Mouse (Mus musculus) liver, postnatal 0 days (tissue): ENCODE measurements around the gene Strip1.

Experiments used
- CTCF ChIP-seq: sonication (generic); IDR thresholded peaks from 2 replicates; pipeline ENCODE4 v1.5.1; 2016; ENCODE audit warnings: antibody characterized with exemption, low read depth
- EP300 ChIP-seq: IDR thresholded peaks from 2 replicates; pipeline ENCODE4 v1.6.1; 2016; ENCODE audit warnings: antibody characterized with exemption, low read depth, mild to moderate bottlenecking

DNA sequence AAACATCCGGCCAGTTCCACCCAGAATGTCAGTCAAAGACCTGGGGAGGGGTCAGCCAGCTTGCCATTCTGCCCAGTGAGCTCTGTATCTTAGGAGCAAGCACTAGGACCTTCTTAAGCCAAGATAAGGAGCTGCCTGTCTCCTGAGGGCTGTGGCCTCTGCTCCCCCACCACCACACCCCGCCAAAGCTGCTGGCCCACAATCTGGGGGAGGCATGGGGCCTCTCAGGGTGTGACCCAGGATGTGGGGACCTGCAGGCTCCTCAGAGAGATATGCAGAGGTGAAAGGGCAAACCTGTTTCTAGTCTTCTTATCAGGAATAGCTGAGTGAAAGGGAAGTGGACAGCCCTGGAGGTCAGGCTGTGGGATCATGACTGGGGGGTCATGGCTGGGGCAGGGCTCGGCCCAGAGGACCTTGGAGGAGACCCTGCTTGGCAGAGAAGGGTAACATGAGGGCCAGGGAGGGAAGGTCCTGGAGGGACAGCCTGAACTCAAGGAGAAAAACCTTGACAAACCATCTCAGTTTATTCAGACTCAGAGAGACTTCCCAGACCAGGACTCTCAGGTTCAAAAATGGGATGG lies 53.6 kb downstream of the Strip1 start:
- TF ChIP-seq CTCF (no peak), EP300 (no peak)
